Mouse (Mus musculus): Measurements from ENCODE around the gene Efemp2.

Efemp2 gene

GRCm38 (mm10) chr19:5510031-5511026 is 36.6 kb downstream of the Efemp2 start, which contains the start of gene Snx32:
Gene Snx32, minus strand, starts transcription at chr19:5510538.
- DNase-seq = peak; percentile 100

- no peak for DNase-seq
Observed at GRCm38 (mm10) chr19:5511074-5511632, 37.4 kb downstream of the Efemp2 start.

GRCm38 (mm10) chr19:5512091-5513004 is 38.6 kb downstream of the Efemp2 start:
- DNase-seq = no peak

GRCm38 (mm10) chr19:5513005-5513349 is 39.2 kb downstream of the Efemp2 start:
- DNase-seq = no peak

- no peak for DNase-seq
Observed at GRCm38 (mm10) chr19:5515840-5516777, 42.4 kb downstream of the Efemp2 start.

GRCm38 (mm10) chr19:5516906-5517505 is 43.3 kb downstream of the Efemp2 start:
- DNase-seq = peak; percentile 79

GRCm38 (mm10) chr19:5518721-5519120 is 45.0 kb downstream of the Efemp2 start:
- DNase-seq = no peak

GRCm38 (mm10) chr19:5525204-5525603 is 51.5 kb downstream of the Efemp2 start:
- no peak for DNase-seq

- peak; percentile 88 for DNase-seq
Observed at GRCm38 (mm10) chr19:5529325-5530137, 55.8 kb downstream of the Efemp2 start.

GRCm38 (mm10) chr19:5530138-5530524 is 56.4 kb downstream of the Efemp2 start:
- DNase-seq = no peak

Data from layer of hippocampus, adult 9-11 months (tissue).